Mouse (Mus musculus) liver, embryonic 14.5 days (tissue): ENCODE measurements around the gene Sema5a.

Source experiments
- CTCF ChIP-seq: IDR thresholded peaks from 2 replicates; pipeline ENCODE4 v1.5.1; 2016; ENCODE audit warnings: antibody characterized with exemption, low read depth, control low read depth
- EP300 ChIP-seq: IDR thresholded peaks from 2 replicates; pipeline ENCODE4 v1.6.1; 2016; ENCODE audit warnings: antibody characterized with exemption, low read depth

- TF ChIP-seq CTCF (no peak), EP300 (no peak)
These were observed 330.6 kb downstream of the Sema5a start for GRCm38 (mm10) chr15:32575212-32575611.
